Mouse (Mus musculus): ENCODE measurements at regions not wholly inside any gene's neighbourhood (a gene's known extent, or its start where the extent isn't known, plus 50 kb on each side); places are given as distances from the start of the nearest gene placed in this dataset.

- Histone ChIP-seq H3K9me3 (ENCODE audit: control insufficient read depth, low read length) (no peaks in the 10 kb centered on the region), H3K4me2 (no peak overlapping the region), H3K9ac (ENCODE audit: low read depth, low read length) (no peak overlapping the region), H3K27me3 (replicated peaks; ENCODE audit: control insufficient read depth, insufficient read depth, low read length) (no peaks in the 10 kb centered on the region), H3K27ac (ENCODE audit: low read depth, low read length) (no peak overlapping the region), H3K4me3 (ENCODE audit: low read depth, low read length) (no peak overlapping the region), H3K4me1 (replicated peaks; ENCODE audit: control insufficient read depth, insufficient read depth, low read length) (no peaks in the 10 kb centered on the region), H3K36me3 (ENCODE audit: control insufficient read depth, insufficient read depth, low read length) (no peaks in the 10 kb centered on the region)
- DNase-seq (ENCODE audit: low spot score) (no peak), ATAC-seq (replicated peaks; ENCODE audit: low FRiP score) (no peak)
- 90% methylated on average over 2 of the region's 2 CpGs for WGBS
Observed at GRCm38 (mm10) chr1:15155046-15155445, 938.1 kb downstream of the 4930444P10Rik start.

GRCm38 (mm10) chr1:15153952-15154351 lies 939.2 kb downstream of the 4930444P10Rik start:
- no peak for DNase-seq (ENCODE audit: low spot score)
- no peaks in the 10 kb centered on the region for H3K4me1 ChIP-seq (replicated peaks; ENCODE audit: control insufficient read depth, insufficient read depth, low read length)
- no peaks in the 10 kb centered on the region for H3K27me3 ChIP-seq (replicated peaks; ENCODE audit: control insufficient read depth, insufficient read depth, low read length)
- H3K4me2 ChIP-seq = no peak overlapping the region
- WGBS = 87% methylated on average over 2 of the region's 2 CpGs
- no peak for ATAC-seq (replicated peaks; ENCODE audit: low FRiP score)
- H3K36me3 ChIP-seq (ENCODE audit: control insufficient read depth, insufficient read depth, low read length) = no peaks in the 10 kb centered on the region
- H3K9ac ChIP-seq (ENCODE audit: low read depth, low read length) = no peak overlapping the region
- H3K4me3 ChIP-seq (ENCODE audit: low read depth, low read length) = no peak overlapping the region
- H3K9me3 ChIP-seq (ENCODE audit: control insufficient read depth, low read length) = no peaks in the 10 kb centered on the region
- no peak overlapping the region for H3K27ac ChIP-seq (ENCODE audit: low read depth, low read length)

- H3K27me3 ChIP-seq (replicated peaks; ENCODE audit: control insufficient read depth, insufficient read depth, low read length) = no peaks in the 10 kb centered on the region
- no peak for ATAC-seq (replicated peaks; ENCODE audit: low FRiP score)
- H3K9me3 ChIP-seq (ENCODE audit: control insufficient read depth, low read length) = no peaks in the 10 kb centered on the region
- H3K36me3 ChIP-seq (ENCODE audit: control insufficient read depth, insufficient read depth, low read length) = no peaks in the 10 kb centered on the region
- no peak overlapping the region for H3K9ac ChIP-seq (ENCODE audit: low read depth, low read length)
- H3K4me2 ChIP-seq = no peak overlapping the region
- no peak overlapping the region for H3K4me3 ChIP-seq (ENCODE audit: low read depth, low read length)
- DNase-seq (ENCODE audit: low spot score) = no peak
- no peak overlapping the region for H3K27ac ChIP-seq (ENCODE audit: low read depth, low read length)
- WGBS = 65% methylated on average over 1 of the region's 1 CpGs
- H3K4me1 ChIP-seq (replicated peaks; ENCODE audit: control insufficient read depth, insufficient read depth, low read length) = no peaks in the 10 kb centered on the region
Observed at GRCm38 (mm10) chr1:15143922-15144591, 949.1 kb downstream of the 4930444P10Rik start.

GRCm38 (mm10) chr1:15118462-15118861 lies 974.7 kb downstream of the 4930444P10Rik start:
- H3K27ac ChIP-seq (ENCODE audit: low read depth, low read length) = no peak overlapping the region
- H3K9ac ChIP-seq (ENCODE audit: low read depth, low read length) = no peak overlapping the region
- no peak overlapping the region for H3K4me2 ChIP-seq
- peak; percentile 76 for ATAC-seq (replicated peaks; ENCODE audit: low FRiP score)
- no peaks in the 10 kb centered on the region for H3K27me3 ChIP-seq (replicated peaks; ENCODE audit: control insufficient read depth, insufficient read depth, low read length)
- DNase-seq (ENCODE audit: low spot score) = no peak
- H3K36me3 ChIP-seq (ENCODE audit: control insufficient read depth, insufficient read depth, low read length) = no peaks in the 10 kb centered on the region
- 50% methylated on average over 3 of the region's 3 CpGs for WGBS
- no peak overlapping the region for H3K4me3 ChIP-seq (ENCODE audit: low read depth, low read length)
- no peaks in the 10 kb centered on the region for H3K4me1 ChIP-seq (replicated peaks; ENCODE audit: control insufficient read depth, insufficient read depth, low read length)
- H3K9me3 ChIP-seq (ENCODE audit: control insufficient read depth, low read length) = no peaks in the 10 kb centered on the region

GRCm38 (mm10) chr1:15111420-15111819 lies 981.7 kb downstream of the 4930444P10Rik start:
- no peak for ATAC-seq (replicated peaks; ENCODE audit: low FRiP score)
- WGBS = 74% methylated on average over 2 of the region's 2 CpGs
- H3K9ac ChIP-seq (ENCODE audit: low read depth, low read length) = no peak overlapping the region
- no peaks in the 10 kb centered on the region for H3K9me3 ChIP-seq (ENCODE audit: control insufficient read depth, low read length)
- H3K4me2 ChIP-seq = no peak overlapping the region
- H3K27ac ChIP-seq (ENCODE audit: low read depth, low read length) = no peak overlapping the region
- no peaks in the 10 kb centered on the region for H3K27me3 ChIP-seq (replicated peaks; ENCODE audit: control insufficient read depth, insufficient read depth, low read length)
- no peaks in the 10 kb centered on the region for H3K36me3 ChIP-seq (ENCODE audit: control insufficient read depth, insufficient read depth, low read length)
- H3K4me3 ChIP-seq (ENCODE audit: low read depth, low read length) = no peak overlapping the region
- no peaks in the 10 kb centered on the region for H3K4me1 ChIP-seq (replicated peaks; ENCODE audit: control insufficient read depth, insufficient read depth, low read length)
- no peak for DNase-seq (ENCODE audit: low spot score)

- no peak for DNase-seq (ENCODE audit: low spot score)
- ATAC-seq (replicated peaks; ENCODE audit: low FRiP score) = no peak
- no peaks in the 10 kb centered on the region for H3K36me3 ChIP-seq (ENCODE audit: control insufficient read depth, insufficient read depth, low read length)
- no peak overlapping the region for H3K4me2 ChIP-seq
- H3K4me3 ChIP-seq (ENCODE audit: low read depth, low read length) = no peak overlapping the region
- WGBS = 87% methylated on average over 1 of the region's 1 CpGs
- no peaks in the 10 kb centered on the region for H3K9me3 ChIP-seq (ENCODE audit: control insufficient read depth, low read length)
- no peak overlapping the region for H3K9ac ChIP-seq (ENCODE audit: low read depth, low read length)
- H3K27ac ChIP-seq (ENCODE audit: low read depth, low read length) = no peak overlapping the region
- no peaks in the 10 kb centered on the region for H3K27me3 ChIP-seq (replicated peaks; ENCODE audit: control insufficient read depth, insufficient read depth, low read length)
- no peaks in the 10 kb centered on the region for H3K4me1 ChIP-seq (replicated peaks; ENCODE audit: control insufficient read depth, insufficient read depth, low read length)
Observed at GRCm38 (mm10) chr1:15070331-15070730, 1022.8 kb downstream of the 4930444P10Rik start.

- 50% methylated on average over 1 of the region's 1 CpGs for WGBS
- ATAC-seq (replicated peaks; ENCODE audit: low FRiP score) = no peak
- no peaks in the 10 kb centered on the region for H3K27me3 ChIP-seq (replicated peaks; ENCODE audit: control insufficient read depth, insufficient read depth, low read length)
- no peak for DNase-seq (ENCODE audit: low spot score)
- no peaks in the 10 kb centered on the region for H3K36me3 ChIP-seq (ENCODE audit: control insufficient read depth, insufficient read depth, low read length)
- H3K4me2 ChIP-seq = no peak overlapping the region
- H3K9ac ChIP-seq (ENCODE audit: low read depth, low read length) = no peak overlapping the region
- H3K9me3 ChIP-seq (ENCODE audit: control insufficient read depth, low read length) = no peaks in the 10 kb centered on the region
- H3K27ac ChIP-seq (ENCODE audit: low read depth, low read length) = no peak overlapping the region
- no peaks in the 10 kb centered on the region for H3K4me1 ChIP-seq (replicated peaks; ENCODE audit: control insufficient read depth, insufficient read depth, low read length)
- H3K4me3 ChIP-seq (ENCODE audit: low read depth, low read length) = no peak overlapping the region
Observed at GRCm38 (mm10) chr1:15034047-15034446, 1059.1 kb downstream of the 4930444P10Rik start.

- Histone ChIP-seq H3K4me1 (replicated peaks; ENCODE audit: control insufficient read depth, insufficient read depth, low read length) (no peaks in the 10 kb centered on the region), H3K9ac (ENCODE audit: low read depth, low read length) (no peak overlapping the region), H3K4me2 (no peak overlapping the region), H3K27me3 (replicated peaks; ENCODE audit: control insufficient read depth, insufficient read depth, low read length) (no peaks in the 10 kb centered on the region), H3K9me3 (ENCODE audit: control insufficient read depth, low read length) (no peaks in the 10 kb centered on the region), H3K27ac (ENCODE audit: low read depth, low read length) (no peak overlapping the region), H3K36me3 (ENCODE audit: control insufficient read depth, insufficient read depth, low read length) (no peaks in the 10 kb centered on the region), H3K4me3 (ENCODE audit: low read depth, low read length) (no peak overlapping the region)
- DNase-seq (ENCODE audit: low spot score) (no peak), ATAC-seq (replicated peaks; ENCODE audit: low FRiP score) (no peak)
- WGBS = 86% methylated on average over 4 of the region's 4 CpGs
Observed at GRCm38 (mm10) chr1:15018460-15018779, 1074.7 kb downstream of the 4930444P10Rik start.

- 67% methylated on average over 9 of the region's 9 CpGs for WGBS
- no peak for DNase-seq (ENCODE audit: low spot score)
- Histone ChIP-seq H3K4me3 (ENCODE audit: low read depth, low read length) (no peak overlapping the region), H3K4me1 (replicated peaks; ENCODE audit: control insufficient read depth, insufficient read depth, low read length) (no peaks in the 10 kb centered on the region), H3K9me3 (ENCODE audit: control insufficient read depth, low read length) (no peaks in the 10 kb centered on the region), H3K27me3 (replicated peaks; ENCODE audit: control insufficient read depth, insufficient read depth, low read length) (no peaks in the 10 kb centered on the region), H3K4me2 (no peak overlapping the region), H3K36me3 (ENCODE audit: control insufficient read depth, insufficient read depth, low read length) (no peaks in the 10 kb centered on the region), H3K9ac (ENCODE audit: low read depth, low read length) (no peak overlapping the region), H3K27ac (ENCODE audit: low read depth, low read length) (no peak overlapping the region)
- no peak for ATAC-seq (replicated peaks; ENCODE audit: low FRiP score)
Observed at GRCm38 (mm10) chr1:15017689-15018459, 1075.3 kb downstream of the 4930444P10Rik start.
